Mouse (Mus musculus) heart, postnatal 4 days (tissue): ENCODE results near the gene Acot12. TPM values are rescaled to one million over a fixed set of nuclear protein-coding genes. Genes with fewer than 3 reads are reported as not detected.

Experiments
- DNase-seq: peaks from one replicate; pipeline ENCODE4 v3.0.0; 2021
- microRNA-seq, 2 experiments: library from miRNA; unstranded; fragments of <30 nt; microRNA quantifications; one replicate each; pipeline ENCODE4 v1.2.0; 2021 to 2022
- total RNA-seq, 2 experiments: library from RNA; stranded (reverse); gene quantifications; 2 replicates each; pipeline ENCODE4 v1.2.3; 2021

The Acot12 gene
- total RNA-seq, 2 experiments from 2014 or later, result not detected

GRCm38 (mm10) chr13:91827876-91828275 lies 86.6 kb downstream of the Acot12 start:
- DNase-seq, result no peak

Small RNA genes lying within 50 kb of the gene (microRNA-seq; reads per million reads assigned to microRNA genes)
- 0 reads per million in 2 experiments for gene Gm27656

Other genes starting within 250 kb of the Acot12 start
- gene Zcchc9, start 66.2 kb downstream of the Acot12 start, total RNA-seq, result 10 to 100 TPM; 21.6 to 22.9 TPM
- 100 to 1,000 TPM; 279 to 301 TPM for gene Ckmt2, start 135.4 kb downstream of the Acot12 start, total RNA-seq